Mouse (Mus musculus): Measurements from ENCODE around the gene Enah. TPM values are rescaled to one million over a fixed set of nuclear protein-coding genes. Genes with fewer than 3 reads are reported as not detected.

Gene Enah
- polyA plus RNA-seq, 1 experiment from 2014 or later, result 37.9 TPM

Other genes with a start within 250 kb of the Enah start
- gene Lbr, start 176.9 kb downstream of the Enah start, polyA plus RNA-seq (2015; fragmentation: Nextera tagmentation; extraction: Ambion mirVana), result 37.2 and 38.3 TPM in 2 replicates
- gene Srp9, start 104.7 kb upstream of the Enah start, polyA plus RNA-seq (2015; fragmentation: Nextera tagmentation; extraction: Ambion mirVana), result 140 and 146 TPM in 2 replicates
- not detected in 2 replicates for gene Vmn1r1, start 144.5 kb upstream of the Enah start, polyA plus RNA-seq (2015; fragmentation: Nextera tagmentation; extraction: Ambion mirVana)